Mouse (Mus musculus) lung, embryonic 15.5 days (tissue): ENCODE measurements around the gene Spaca3. TPM values are rescaled to one million over a fixed set of nuclear protein-coding genes. Genes with fewer than 3 reads are reported as not detected.

ENCODE experiments used
- ATAC-seq: fragments of 200-750 bp; cut with Nextera tagmentation; 2 replicates; pipeline ENCODE4 v1.8.0; 2017; ENCODE audit warnings: moderate number of reproducible peaks, borderline replicate concordance; ENCODE audit not compliant: low FRiP score, low TSS enrichment; ENCODE audit errors: extremely low read depth
- H3K27ac ChIP-seq: fragments of 300-500 bp; sonication (generic); 2 replicates; pipeline ENCODE4 v1.5.1; 2015; ENCODE audit warnings: moderate library complexity, mild to moderate bottlenecking, inconsistent platforms
- H3K27me3 ChIP-seq: fragments of 300-500 bp; sonication (generic); 2 replicates; pipeline ENCODE4 v1.6.1; 2015; ENCODE audit warnings: inconsistent platforms
- H3K36me3 ChIP-seq: fragments of 300-500 bp; sonication (generic); 2 replicates; pipeline ENCODE4 v1.6.1; 2015; ENCODE audit warnings: inconsistent platforms
- H3K4me1 ChIP-seq: fragments of 300-500 bp; sonication (generic); 2 replicates; pipeline ENCODE4 v1.6.1; 2015; ENCODE audit warnings: inconsistent platforms
- H3K4me2 ChIP-seq: fragments of 300-500 bp; sonication (generic); 2 replicates; pipeline ENCODE4 v1.6.1; 2015; ENCODE audit warnings: inconsistent platforms, mild to moderate bottlenecking, moderate library complexity
- H3K4me3 ChIP-seq: fragments of 300-500 bp; sonication (generic); 2 replicates; pipeline ENCODE4 v1.5.1; 2015; ENCODE audit warnings: mild to moderate bottlenecking, inconsistent platforms
- H3K9ac ChIP-seq: fragments of 300-500 bp; sonication (generic); 2 replicates; pipeline ENCODE4 v1.6.1; 2015; ENCODE audit warnings: inconsistent platforms
- H3K9me3 ChIP-seq: fragments of 300-500 bp; sonication (generic); 2 replicates; pipeline ENCODE4 v1.6.1; 2016; ENCODE audit warnings: inconsistent platforms
- WGBS: fragments of 180-500 bp; shearing (Covaris S2); methylation state at CpG from one replicate; pipeline ENCODE4 v1.1.7; 2015; 5-methylcytosine and 5-hydroxymethylcytosine counted together
- polyA plus RNA-seq: library from polyadenylated mRNA; unstranded; fragments of >200 nt; fragmentation: Nextera tagmentation; extraction: Ambion mirVana; gene quantifications from 2 replicates; pipeline ENCODE4 v1.2.1, GENCODE M21; 2015

The Spaca3 gene
- polyA plus RNA-seq, 1 experiment from 2014 or later, result not detected

GRCm38 (mm10) chr11:80838724-80839123 is 19.4 kb upstream of the Spaca3 start:
- no peak overlapping the region for H3K9ac ChIP-seq
- 75% methylated on average over 1 of the region's 1 CpGs for WGBS
- 0 out of 2 replicates have a peak, but pooled peaks cover 9% of the 10 kb centered on the region for H3K27me3 ChIP-seq

GRCm38 (mm10) chr11:80843435-80843834 is 14.7 kb upstream of the Spaca3 start:
- Histone ChIP-seq H3K4me3 (no peak overlapping the region), H3K27ac (no peak overlapping the region), H3K36me3 (no peaks in the 10 kb centered on the region), H3K4me2 (no peak overlapping the region), H3K9me3 (no peaks in the 10 kb centered on the region), H3K4me1 (no peaks in the 10 kb centered on the region), H3K9ac (no peak overlapping the region), H3K27me3 (0 out of 2 replicates have a peak, but pooled peaks cover 4% of the 10 kb centered on the region)
- no peak for ATAC-seq
- 64% methylated on average over 2 of the region's 2 CpGs for WGBS

More at GRCm38 (mm10) chr11:80838724-80839123, 19.4 kb upstream of the Spaca3 start:
- H3K4me3 ChIP-seq, result no peak overlapping the region
- no peak for ATAC-seq
- H3K4me1 ChIP-seq, result no peaks in the 10 kb centered on the region
- H3K9me3 ChIP-seq, result no peaks in the 10 kb centered on the region
- no peaks in the 10 kb centered on the region for H3K36me3 ChIP-seq
- H3K27ac ChIP-seq, result no peak overlapping the region
- H3K4me2 ChIP-seq, result no peak overlapping the region

DNA sequence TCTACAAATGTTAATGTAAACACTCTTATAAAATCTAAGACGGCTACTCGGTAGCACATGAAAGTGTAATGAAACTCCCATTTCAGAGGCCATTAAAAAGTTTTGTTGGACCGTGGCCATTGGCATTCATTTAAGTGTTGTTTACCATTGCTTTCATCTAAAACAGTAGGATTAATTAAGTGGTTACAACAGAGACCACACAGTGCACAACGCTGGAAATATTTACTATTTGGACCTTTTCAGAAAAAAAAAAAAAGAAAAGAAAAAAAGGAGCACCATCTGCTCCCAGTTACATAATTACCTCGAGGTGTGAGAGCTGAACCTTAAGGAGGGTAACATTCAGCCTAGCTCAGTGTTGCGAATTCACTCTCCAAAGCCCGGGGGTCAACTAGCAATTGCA is 12.7 kb upstream of the Spaca3 start:
- no peaks in the 10 kb centered on the region for H3K4me1 ChIP-seq
- WGBS, result 24% methylated on average over 7 of the region's 7 CpGs
- no peak overlapping the region for H3K4me2 ChIP-seq
- no peak overlapping the region for H3K4me3 ChIP-seq
- no peaks in the 10 kb centered on the region for H3K9me3 ChIP-seq
- peak; percentile 78 for ATAC-seq
- no peaks in the 10 kb centered on the region for H3K36me3 ChIP-seq
- 0 out of 2 replicates have a peak, but pooled peaks cover 4% of the 10 kb centered on the region for H3K27me3 ChIP-seq
- H3K9ac ChIP-seq, result no peak overlapping the region
- H3K27ac ChIP-seq, result peak overlapping the region; percentile 16; the same call in 1 of the 2 replicates

GRCm38 (mm10) chr11:80846115-80846514 is 12.1 kb upstream of the Spaca3 start:
- no peaks in the 10 kb centered on the region for H3K4me1 ChIP-seq
- H3K4me3 ChIP-seq, result no peak overlapping the region
- H3K27me3 ChIP-seq, result 0 out of 2 replicates have a peak, but pooled peaks cover 4% of the 10 kb centered on the region
- 14% methylated on average over 3 of the region's 3 CpGs for WGBS
- no peak overlapping the region for H3K4me2 ChIP-seq
- no peaks in the 10 kb centered on the region for H3K36me3 ChIP-seq
- no peaks in the 10 kb centered on the region for H3K9me3 ChIP-seq
- H3K9ac ChIP-seq, result no peak overlapping the region
- 0 out of 2 replicates have a peak overlapping the region, but pooled peaks have one; percentile 16 for H3K27ac ChIP-seq
- peak; percentile 45; the same call in 1 of the 2 replicates for ATAC-seq

- Histone ChIP-seq H3K9me3 (no peaks in the 10 kb centered on the region), H3K27me3 (no peaks in the 10 kb centered on the region)
- WGBS, result 59% methylated on average over 5 of the region's 5 CpGs
These were observed 10.0 kb upstream of the Spaca3 start for GRCm38 (mm10) chr11:80848131-80848530.

DNA sequence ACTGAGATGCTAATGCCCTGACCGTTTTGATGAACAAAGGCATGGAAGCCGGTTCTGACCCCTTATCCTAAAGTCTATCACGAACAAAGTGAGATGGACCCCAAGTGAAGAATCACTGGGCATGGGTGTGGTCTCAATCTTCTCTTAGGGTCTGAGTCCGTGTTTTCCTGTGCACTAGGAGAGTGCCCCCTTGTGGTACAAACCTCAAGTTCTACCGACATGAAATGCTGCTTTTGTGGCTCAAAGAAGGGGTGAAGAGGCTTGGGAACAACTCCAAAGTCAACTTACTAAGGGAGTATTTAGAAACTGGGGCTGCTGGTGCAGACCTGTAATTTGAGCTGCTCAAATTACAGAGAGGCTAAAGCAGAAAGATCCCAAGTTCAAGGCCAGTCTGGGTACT is 6.3 kb upstream of the Spaca3 start:
- no peak overlapping the region for H3K4me3 ChIP-seq
- no peaks in the 10 kb centered on the region for H3K9me3 ChIP-seq
- no peak overlapping the region for H3K27ac ChIP-seq
- H3K4me1 ChIP-seq, result peaks cover 14% of the 10 kb centered on the region
- H3K9ac ChIP-seq, result no peak overlapping the region
- no peaks in the 10 kb centered on the region for H3K27me3 ChIP-seq
- H3K4me2 ChIP-seq, result no peak overlapping the region
- 44% methylated on average over 5 of the region's 5 CpGs for WGBS
- no peak for ATAC-seq
- H3K36me3 ChIP-seq, result no peaks in the 10 kb centered on the region

More at GRCm38 (mm10) chr11:80848131-80848530, 10.0 kb upstream of the Spaca3 start:
- no peak overlapping the region for H3K4me2 ChIP-seq
- H3K9ac ChIP-seq, result no peak overlapping the region
- H3K4me1 ChIP-seq, result peaks cover 12% of the 10 kb centered on the region
- no peak overlapping the region for H3K27ac ChIP-seq
- no peaks in the 10 kb centered on the region for H3K36me3 ChIP-seq
- ATAC-seq, result no peak
- no peak overlapping the region for H3K4me3 ChIP-seq

GRCm38 (mm10) chr11:80853014-80853413 is 5.2 kb upstream of the Spaca3 start:
- Histone ChIP-seq H3K27me3 (no peaks in the 10 kb centered on the region), H3K4me1 (peaks cover 14% of the 10 kb centered on the region)
- ATAC-seq, result peak; percentile 52; the same call in 1 of the 2 replicates

GRCm38 (mm10) chr11:80854430-80854829 is 3.7 kb upstream of the Spaca3 start:
- H3K27me3 ChIP-seq, result no peaks in the 10 kb centered on the region
- H3K9me3 ChIP-seq, result no peaks in the 10 kb centered on the region
- H3K4me1 ChIP-seq, result peaks cover 14% of the 10 kb centered on the region
- ATAC-seq, result no peak
- 80% methylated on average over 11 of the region's 11 CpGs for WGBS
- H3K9ac ChIP-seq, result no peak overlapping the region
- H3K4me2 ChIP-seq, result no peak overlapping the region
- no peak overlapping the region for H3K27ac ChIP-seq
- no peaks in the 10 kb centered on the region for H3K36me3 ChIP-seq
- H3K4me3 ChIP-seq, result no peak overlapping the region

More at GRCm38 (mm10) chr11:80853014-80853413, 5.2 kb upstream of the Spaca3 start:
- H3K27ac ChIP-seq, result no peak overlapping the region
- WGBS, result 15% methylated on average over 3 of the region's 3 CpGs
- H3K9me3 ChIP-seq, result no peaks in the 10 kb centered on the region
- no peak overlapping the region for H3K9ac ChIP-seq
- H3K4me3 ChIP-seq, result no peak overlapping the region
- no peak overlapping the region for H3K4me2 ChIP-seq
- H3K36me3 ChIP-seq, result no peaks in the 10 kb centered on the region

DNA sequence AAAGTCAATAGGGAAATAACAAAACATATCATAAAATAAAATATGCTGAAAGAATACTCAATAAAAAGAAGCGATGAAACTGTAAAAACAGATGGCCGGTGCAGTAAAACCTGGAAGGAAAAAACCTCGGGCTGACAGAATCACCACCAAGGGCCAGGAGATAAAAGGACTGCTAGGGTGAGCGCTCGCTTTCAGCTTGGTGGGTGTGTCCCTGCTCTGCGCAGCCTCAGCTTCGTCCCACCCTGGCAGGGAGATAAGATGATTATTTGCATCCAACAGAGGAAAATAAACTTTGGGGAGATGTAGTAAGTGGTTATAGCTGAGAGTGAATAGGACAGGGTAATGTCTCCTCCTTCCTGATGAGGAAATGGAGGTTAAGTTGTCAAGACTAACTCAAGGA is 3.3 kb upstream of the Spaca3 start:
- H3K36me3 ChIP-seq, result no peaks in the 10 kb centered on the region
- no peak overlapping the region for H3K4me3 ChIP-seq
- peaks cover 14% of the 10 kb centered on the region for H3K4me1 ChIP-seq
- ATAC-seq, result no peak
- no peak overlapping the region for H3K9ac ChIP-seq
- WGBS, result 43% methylated on average over 7 of the region's 7 CpGs
- 0 out of 2 replicates have a peak, but pooled peaks cover under 1% of the 10 kb centered on the region for H3K27me3 ChIP-seq
- H3K27ac ChIP-seq, result no peak overlapping the region
- H3K4me2 ChIP-seq, result no peak overlapping the region
- no peaks in the 10 kb centered on the region for H3K9me3 ChIP-seq

GRCm38 (mm10) chr11:80856827-80857226 is 1.3 kb upstream of the Spaca3 start:
- no peaks in the 10 kb centered on the region for H3K9me3 ChIP-seq
- no peak overlapping the region for H3K27ac ChIP-seq
- WGBS, result 50% methylated on average over 2 of the region's 2 CpGs
- no peak for ATAC-seq
- H3K27me3 ChIP-seq, result 0 out of 2 replicates have a peak, but pooled peaks cover 3% of the 10 kb centered on the region
- H3K4me2 ChIP-seq, result no peak overlapping the region
- no peak overlapping the region for H3K9ac ChIP-seq
- H3K4me1 ChIP-seq, result peaks cover 14% of the 10 kb centered on the region
- H3K36me3 ChIP-seq, result no peaks in the 10 kb centered on the region
- H3K4me3 ChIP-seq, result no peak overlapping the region

DNA sequence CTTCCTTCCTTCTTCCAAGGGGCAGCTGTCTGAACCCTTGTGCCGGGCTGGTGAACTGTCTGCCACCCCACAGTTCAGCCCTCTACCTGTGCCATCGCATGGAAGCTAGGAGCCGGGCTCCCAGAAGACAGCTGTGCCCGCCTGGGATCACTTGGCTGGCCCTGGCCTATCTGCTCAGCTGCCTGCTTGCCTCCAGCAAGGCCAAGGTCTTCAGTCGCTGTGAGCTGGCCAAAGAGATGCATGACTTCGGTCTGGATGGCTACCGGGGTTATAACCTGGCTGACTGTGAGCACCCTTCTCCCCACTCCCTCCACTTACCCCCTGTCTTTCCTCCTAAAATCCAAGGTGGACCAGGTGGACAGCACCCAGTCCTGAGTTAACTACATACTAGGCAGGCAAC is 4.8 kb downstream of the Spaca3 start:
- 85% methylated on average over 7 of the region's 7 CpGs for WGBS
- Histone ChIP-seq H3K4me1 (no peaks in the 10 kb centered on the region), H3K9ac (no peak overlapping the region), H3K9me3 (no peaks in the 10 kb centered on the region), H3K4me3 (no peak overlapping the region), H3K27ac (no peak overlapping the region), H3K36me3 (no peaks in the 10 kb centered on the region), H3K27me3 (0 out of 2 replicates have a peak, but pooled peaks cover 3% of the 10 kb centered on the region), H3K4me2 (no peak overlapping the region)
- no peak for ATAC-seq

DNA sequence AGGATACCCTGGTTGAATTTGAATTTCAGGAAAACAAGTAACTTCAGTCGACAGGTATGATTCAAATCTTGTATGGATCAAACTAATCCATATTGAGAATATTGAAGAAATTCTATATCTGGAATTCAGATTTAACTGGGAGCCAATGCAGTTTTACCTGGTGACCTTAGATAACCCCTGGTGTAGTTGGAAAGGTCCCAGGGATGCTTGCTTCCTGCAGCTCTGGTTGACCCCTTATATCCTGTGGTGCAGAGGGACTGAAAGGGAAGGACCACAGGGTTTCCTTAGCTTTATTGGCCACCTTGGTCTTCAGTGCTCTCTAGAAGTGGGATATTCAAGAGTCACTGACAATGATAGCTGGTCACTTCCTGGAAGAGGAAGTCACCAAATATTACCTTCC is 9.9 kb downstream of the Spaca3 start:
- Histone ChIP-seq H3K9me3 (no peaks in the 10 kb centered on the region), H3K27ac (no peak overlapping the region), H3K4me3 (no peak overlapping the region), H3K27me3 (no peaks in the 10 kb centered on the region), H3K9ac (no peak overlapping the region), H3K4me2 (no peak overlapping the region), H3K4me1 (no peaks in the 10 kb centered on the region), H3K36me3 (no peaks in the 10 kb centered on the region)
- WGBS, result 89% methylated on average over 1 of the region's 1 CpGs
- no peak for ATAC-seq
